Mouse (Mus musculus): ENCODE data around the gene Taf8.

GRCm38 (mm10) chr17:47464248-47464965 lies 37.7 kb downstream of the Taf8 start:
- TF ChIP-seq CTCF (IDR thresholded peaks at IDR 0.05; ENCODE audit: extremely low read depth, insufficient read depth, insufficient read length, insufficient replicate concordance) = no peak
- no peak for TF ChIP-seq POLR2A (IDR thresholded peaks at IDR 0.05; ENCODE audit: low read depth, low read length)

All from spleen, adult 2 months (tissue).